10 mouse cellular contexts compared by ENCODE assay signal in genomic region chr11:68690465-68690864, GRCm38 (mm10). TPM values are rescaled to one million over a fixed set of nuclear protein-coding genes. Genes with fewer than 3 reads are reported as not detected.
A peak's percentile ranks its signal among the peaks of the same experiment; 100 is the strongest.
DNase-seq lines count a peak whose midpoint lies in the region; ATAC-seq lines count a peak whose summit lies in the region.
"Had no signal": no experiment of that assay in that cellular context is flagged by ENCODE, and none has a peak within 500 bp of the region (broad histone marks: within the 10 kb centered on the region; RNA-seq: fewer than 3 reads in every experiment).

No protein-coding gene starts in this region.

- H3K27ac ChIP-seq in hindbrain, embryonic 16.5 days (ENCODE audit: low read depth, low read length): no peak overlapping the region
- H3K27ac ChIP-seq in hindbrain, embryonic 11.5 days (ENCODE audit: low read depth, low read length): no peak overlapping the region
- H3K27ac ChIP-seq in midbrain, embryonic 15.5 days: peak overlapping the region; percentile 12; the same call in 1 of the 2 replicates
- no peak overlapping the region for H3K27ac ChIP-seq in midbrain, embryonic 16.5 days (ENCODE audit: low read length)

- H3K4me2 ChIP-seq in hindbrain, embryonic 16.5 days (ENCODE audit: low read length): peak overlapping the region; percentile 29; the same call in 1 of the 2 replicates
- H3K4me2 ChIP-seq in hindbrain, embryonic 11.5 days (replicated peaks; ENCODE audit: low read depth, low read length): no peak overlapping the region
- peak overlapping the region; percentile 24; the same call in 1 of the 2 replicates for H3K4me2 ChIP-seq in midbrain, embryonic 15.5 days
- no peak overlapping the region for H3K4me2 ChIP-seq in midbrain, embryonic 16.5 days (ENCODE audit: low read length)

- no peak overlapping the region for H3K4me3 ChIP-seq in hindbrain, embryonic 16.5 days (ENCODE audit: low read length)
- H3K4me3 ChIP-seq in hindbrain, embryonic 11.5 days (ENCODE audit: low read depth, low read length): no peak overlapping the region
- 0 out of 2 replicates have a peak overlapping the region, but pooled peaks have one; percentile 4 for H3K4me3 ChIP-seq in midbrain, embryonic 15.5 days
- no peak overlapping the region for H3K4me3 ChIP-seq in midbrain, embryonic 16.5 days (ENCODE audit: low read depth, low read length)

- 66% methylated on average over 5 of the region's 5 CpGs for WGBS in hindbrain, embryonic 16.5 days
- WGBS in hindbrain, embryonic 11.5 days: 75% methylated on average over 5 of the region's 5 CpGs
- WGBS in midbrain, embryonic 15.5 days: 63% methylated on average over 5 of the region's 5 CpGs
- WGBS in midbrain, embryonic 16.5 days: 63% methylated on average over 5 of the region's 5 CpGs

- peaks cover 14% of the 10 kb centered on the region for H3K4me1 ChIP-seq in hindbrain, embryonic 16.5 days (ENCODE audit: control insufficient read depth, insufficient read depth, low read depth, low read length)
- H3K4me1 ChIP-seq in hindbrain, embryonic 11.5 days (replicated peaks; ENCODE audit: control insufficient read depth, insufficient read depth, low read length): no peaks in the 10 kb centered on the region
- H3K4me1 ChIP-seq in midbrain, embryonic 15.5 days: peaks cover 14% of the 10 kb centered on the region
- peaks cover 14% of the 10 kb centered on the region for H3K4me1 ChIP-seq in midbrain, embryonic 16.5 days (ENCODE audit: control insufficient read depth, insufficient read depth, low read length)

- no peaks in the 10 kb centered on the region for H3K9me3 ChIP-seq in hindbrain, embryonic 16.5 days (ENCODE audit: control insufficient read depth, low read length)
- H3K9me3 ChIP-seq in hindbrain, embryonic 11.5 days (ENCODE audit: control insufficient read depth, low read length): no peaks in the 10 kb centered on the region
- no peaks in the 10 kb centered on the region for H3K9me3 ChIP-seq in midbrain, embryonic 15.5 days
- H3K9me3 ChIP-seq in midbrain, embryonic 16.5 days (replicated peaks; ENCODE audit: control insufficient read depth, low read length, poor library complexity, severe bottlenecking): no peaks in the 10 kb centered on the region
- H3K9me3 ChIP-seq: limb, embryonic 12.5 days had no signal

- ATAC-seq in hindbrain, embryonic 16.5 days: no peak
- ATAC-seq in hindbrain, embryonic 11.5 days (ENCODE audit: low FRiP score): no peak
- ATAC-seq in midbrain, embryonic 15.5 days (replicated peaks): no peak
- ATAC-seq in midbrain, embryonic 16.5 days: no peak

- no peaks in the 10 kb centered on the region for H3K27me3 ChIP-seq in hindbrain, embryonic 16.5 days (replicated peaks; ENCODE audit: control insufficient read depth, insufficient read depth, low read length)
- H3K27me3 ChIP-seq in hindbrain, embryonic 11.5 days (ENCODE audit: control insufficient read depth, insufficient read depth, low read length): no peaks in the 10 kb centered on the region
- H3K27me3 ChIP-seq in midbrain, embryonic 15.5 days (replicated peaks): no peaks in the 10 kb centered on the region
- no peaks in the 10 kb centered on the region for H3K27me3 ChIP-seq in midbrain, embryonic 16.5 days (ENCODE audit: control insufficient read depth, insufficient read depth, low read depth, low read length)
- H3K27me3 ChIP-seq: limb, embryonic 12.5 days had no signal

- no peak overlapping the region; the same call in 1 of the 2 replicates for H3K9ac ChIP-seq in hindbrain, embryonic 16.5 days (ENCODE audit: low read depth, low read length)
- H3K9ac ChIP-seq in hindbrain, embryonic 11.5 days (ENCODE audit: low read depth, low read length): no peak overlapping the region
- H3K9ac ChIP-seq in midbrain, embryonic 15.5 days: no peak overlapping the region
- no peak overlapping the region for H3K9ac ChIP-seq in midbrain, embryonic 16.5 days (ENCODE audit: low read depth, low read length)

- peak; percentile 38 for DNase-seq in cerebellum, adult 11-12 months
- DNase-seq in cerebellum, postnatal 36 days: no peak
- DNase-seq in hindbrain, embryonic 11.5 days (ENCODE audit: low spot score): no peak
- peak; percentile 9 for DNase-seq in naive thymus-derived CD4-positive, alpha-beta T cell, adult 2 months (ENCODE audit: low read depth)
- no peak for DNase-seq in adrenal gland, postnatal 14 days
- DNase-seq: adrenal gland, adult 2 months had no signal

- H3K36me3 ChIP-seq in hindbrain, embryonic 16.5 days (ENCODE audit: control insufficient read depth, insufficient read depth, low read length): no peaks in the 10 kb centered on the region
- no peaks in the 10 kb centered on the region for H3K36me3 ChIP-seq in hindbrain, embryonic 11.5 days (ENCODE audit: control insufficient read depth, insufficient read depth, low read length)
- no peaks in the 10 kb centered on the region for H3K36me3 ChIP-seq in midbrain, embryonic 15.5 days (replicated peaks)
- no peaks in the 10 kb centered on the region for H3K36me3 ChIP-seq in midbrain, embryonic 16.5 days (ENCODE audit: control insufficient read depth, insufficient read depth, low read length)
- H3K36me3 ChIP-seq: limb, embryonic 12.5 days had no signal

RNA-seq across cellular contexts. Expression of gene Myh10, which starts 0.9 kb away (rescaled TPM):
- 94.9 and 104 TPM in 2 replicates for polyA plus RNA-seq in hindbrain, embryonic 16.5 days (2015; fragmentation: Nextera tagmentation; extraction: Ambion mirVana)
- polyA plus RNA-seq in hindbrain, embryonic 11.5 days (2014; fragmentation: Nextera tagmentation; extraction: Ambion mirVana): 131 and 140 TPM in 2 replicates
- polyA plus RNA-seq in midbrain, embryonic 15.5 days (2015; fragmentation: Nextera tagmentation; extraction: Ambion mirVana): 104 and 109 TPM in 2 replicates
- 94.9 and 104 TPM in 2 replicates for polyA plus RNA-seq in midbrain, embryonic 16.5 days (2015; fragmentation: Nextera tagmentation; extraction: Ambion mirVana)
- total RNA-seq in adrenal gland, postnatal 14 days (2021): 34.4 and 36.0 TPM in 2 replicates

Comparison
In these comparisons a context has a peak if more than half of its experiments do, and no peak if none do; other contexts are left out.
1. DNase-seq: peak in cerebellum, adult 11-12 months (single experiment) and naive thymus-derived CD4-positive, alpha-beta T cell, adult 2 months (single experiment); none in cerebellum, postnatal 36 days (0 of 2), hindbrain, embryonic 11.5 days (single experiment) and adrenal gland, postnatal 14 days (single experiment).
2. H3K4me2 ChIP-seq: peak in hindbrain, embryonic 16.5 days (single experiment) and midbrain, embryonic 15.5 days (single experiment); none in hindbrain, embryonic 11.5 days (single experiment) and midbrain, embryonic 16.5 days (single experiment).